ENCODE assay signal across 19 mouse cellular contexts in genomic region chr2:73451541-73451940, GRCm38 (mm10).
DNase-seq lines count a peak whose midpoint lies in the region; ATAC-seq lines count a peak whose summit lies in the region.
"Had no signal": no experiment of that assay in that cellular context is flagged by ENCODE, and none has a peak within 500 bp of the region (broad histone marks: within the 10 kb centered on the region; RNA-seq: fewer than 3 reads in every experiment).

No protein-coding gene starts in this region.

- H3K4me3 ChIP-seq in megakaryocyte, embryonic 14.5 days (replicated peaks), result peak overlapping the region; percentile 79
- H3K4me3 ChIP-seq in limb, embryonic 13.5 days, result no peak overlapping the region
- H3K4me3 ChIP-seq: embryonic facial prominence, embryonic 10.5 days; heart, adult 2 months; heart, embryonic 12.5 days; hindbrain, embryonic 10.5 days had no signal

- H3K4me1 ChIP-seq in megakaryocyte, embryonic 14.5 days, result peaks cover 92% of the 10 kb centered on the region
- H3K4me1 ChIP-seq in limb, embryonic 13.5 days, result peaks cover 54% of the 10 kb centered on the region

- no peak overlapping the region for H3K4me2 ChIP-seq in limb, embryonic 13.5 days (replicated peaks)
- H3K4me2 ChIP-seq: heart, embryonic 12.5 days; hindbrain, embryonic 14.5 days had no signal

- ATAC-seq in CD4-positive, CD25-positive, alpha-beta regulatory T cell, adult 4 months, result no peak
- no peak for ATAC-seq in megakaryocyte, adult 5-6 weeks (ENCODE audit: poor library complexity, severe bottlenecking)
- no peak for ATAC-seq in limb, embryonic 13.5 days (ENCODE audit: low FRiP score, low read depth)
- ATAC-seq: activated CD4-positive, CD25-positive, alpha-beta regulatory T cell, adult 4 months; forebrain, embryonic 14.5 days; Patski had no signal

- H3K27me3 ChIP-seq in megakaryocyte, embryonic 14.5 days (replicated peaks), result no peaks in the 10 kb centered on the region
- H3K27me3 ChIP-seq in limb, embryonic 13.5 days, result no peaks in the 10 kb centered on the region
- H3K27me3 ChIP-seq: heart, embryonic 12.5 days; Patski had no signal

- peaks cover 69% of the 10 kb centered on the region for H3K36me3 ChIP-seq in megakaryocyte, embryonic 14.5 days (replicated peaks; ENCODE audit: low read length)
- H3K36me3 ChIP-seq in limb, embryonic 13.5 days, result peaks cover 11% of the 10 kb centered on the region

- no peaks in the 10 kb centered on the region for H3K9me3 ChIP-seq in megakaryocyte, embryonic 14.5 days
- no peaks in the 10 kb centered on the region for H3K9me3 ChIP-seq in limb, embryonic 13.5 days
- H3K9me3 ChIP-seq: embryonic facial prominence, embryonic 10.5 days; heart, embryonic 12.5 days; hindbrain, embryonic 10.5 days had no signal

- WGBS in limb, embryonic 13.5 days, result 94% methylated on average over 3 of the region's 3 CpGs

- peak; percentile 52 for DNase-seq in CD4-positive, CD25-positive, alpha-beta regulatory T cell, adult 2 months (ENCODE audit: low read depth, low spot score)
- peak; percentile 36 for DNase-seq in A20 (ENCODE audit: low read depth, low spot score)
- no peak for DNase-seq in adrenal gland, postnatal 4 days (ENCODE audit: low spot score in 2 of 2)
- DNase-seq: adrenal gland, postnatal 25 days; cerebellum, adult 2 months; cerebellum, postnatal 10 days; gastrocnemius, postnatal 10 days; heart, adult 2 months had no signal

- H3K9ac ChIP-seq in limb, embryonic 13.5 days, result no peak overlapping the region
- H3K9ac ChIP-seq: heart, embryonic 12.5 days; hindbrain, embryonic 14.5 days had no signal

- H3K27ac ChIP-seq in limb, embryonic 13.5 days, result 0 out of 2 replicates have a peak overlapping the region, but pooled peaks have one; percentile 22
- H3K27ac ChIP-seq: embryonic facial prominence, embryonic 10.5 days; heart, adult 2 months; hindbrain, embryonic 10.5 days; hindbrain, embryonic 14.5 days had no signal

Comparison
In these comparisons a context has a peak if more than half of its experiments do, and no peak if none do; other contexts are left out.
1. DNase-seq: peak in CD4-positive, CD25-positive, alpha-beta regulatory T cell, adult 2 months (single experiment) and A20 (single experiment); none in adrenal gland, postnatal 4 days (0 of 2).